Mouse (Mus musculus) hindbrain, postnatal 0 days (tissue): ENCODE results near the gene Lztr1. TPM values are rescaled to one million over a fixed set of nuclear protein-coding genes. Genes with fewer than 3 reads are reported as not detected.
"Not testable (repeated sequence)": the region's sequence is repeated elsewhere in the genome, so short reads cannot be mapped to it uniquely, and the experiment has no call there.

Experiments
- ATAC-seq: fragments of 200-750 bp; cut with Nextera tagmentation; 2 replicates; pipeline ENCODE4 v1.8.0; 2017; ENCODE audit warnings: mild to moderate bottlenecking, moderate TSS enrichment, moderate library complexity
- DNase-seq: peaks from one replicate; pipeline ENCODE4 v3.0.0-alpha.2; 2015; ENCODE audit warnings: low spot score
- H3K27ac ChIP-seq: fragments of 300-500 bp; sonication (generic); 2 replicates; pipeline ENCODE4 v1.5.1; 2014; ENCODE audit warnings: mild to moderate bottlenecking
- H3K27me3 ChIP-seq: fragments of 300-500 bp; sonication (generic); 2 replicates; pipeline ENCODE4 v1.6.1; 2014; ENCODE audit warnings: low read length, mixed read lengths; ENCODE audit not compliant: insufficient read depth
- H3K36me3 ChIP-seq: fragments of 300-500 bp; sonication (generic); 2 replicates; pipeline ENCODE4 v1.6.1; 2014; ENCODE audit warnings: low read length, mixed read lengths; ENCODE audit not compliant: insufficient read depth
- H3K4me1 ChIP-seq: fragments of 300-500 bp; sonication (generic); 2 replicates; pipeline ENCODE4 v1.6.1; 2014; ENCODE audit warnings: antibody characterized with exemption, low read length, mixed read lengths; ENCODE audit not compliant: insufficient read depth
- H3K4me2 ChIP-seq: fragments of 300-500 bp; sonication (generic); 2 replicates; pipeline ENCODE4 v1.6.1; 2014; ENCODE audit warnings: low read depth, mild to moderate bottlenecking, low read length, moderate library complexity, mixed read lengths
- H3K4me3 ChIP-seq: fragments of 300-500 bp; sonication (generic); 2 replicates; pipeline ENCODE4 v1.5.1; 2014; ENCODE audit warnings: low read length
- H3K9ac ChIP-seq: fragments of 300-500 bp; sonication (generic); replicated peaks from 2 replicates; pipeline ENCODE4 v1.6.1; 2014; ENCODE audit warnings: mild to moderate bottlenecking, low read length, moderate library complexity, mixed read lengths
- H3K9me3 ChIP-seq: fragments of 300-500 bp; sonication (generic); 2 replicates; pipeline ENCODE4 v1.6.1; 2016; ENCODE audit warnings: low read length, mixed read lengths
- CTCF ChIP-seq: IDR thresholded peaks from 2 replicates; pipeline ENCODE4 v1.5.1; 2016; ENCODE audit warnings: antibody characterized with exemption, control low read depth, low read depth
- WGBS: fragments of 180-500 bp; shearing (Covaris S2); extraction: QIAGEN DNeasy Blood & Tissue Kit; methylation state at CpG from one replicate; pipeline ENCODE4 v1.1.7; 2014; 5-methylcytosine and 5-hydroxymethylcytosine counted together
- polyA plus RNA-seq: library from polyadenylated mRNA; unstranded; fragments of >200 nt; fragmentation: Nextera tagmentation; extraction: Ambion mirVana; gene quantifications from 2 replicates; pipeline ENCODE4 v1.2.1, GENCODE M21; 2015
- total RNA-seq: library from RNA; depleted of rRNA; stranded (reverse); fragments of >200 nt; gene quantifications from 2 replicates; pipeline ENCODE4 v1.2.3, GENCODE M21; 2014

Gene Lztr1
- total and polyA plus RNA-seq, 2 experiments from 2014 or later: 82.2 to 279 TPM

- peak; percentile 93 for ATAC-seq
- no peak for TF ChIP-seq CTCF
- no peak overlapping the region for H3K9ac ChIP-seq
- H3K27me3 ChIP-seq: no peaks in the 10 kb centered on the region
- peak overlapping the region; percentile 8; the same call in 1 of the 2 replicates for H3K4me2 ChIP-seq
- peaks cover 14% of the 10 kb centered on the region for H3K4me1 ChIP-seq
- 18% methylated on average over 10 of the region's 10 CpGs for WGBS
- H3K27ac ChIP-seq: peak overlapping the region; percentile 45; the same call in 1 of the 2 replicates
- H3K36me3 ChIP-seq: no peaks in the 10 kb centered on the region
- H3K4me3 ChIP-seq: no peak overlapping the region
- no peaks in the 10 kb centered on the region for H3K9me3 ChIP-seq
- peak; percentile 80 for DNase-seq
Observed at GRCm38 (mm10) chr16:17499249-17499883, 9.1 kb upstream of the Lztr1 start.

- 76% methylated on average over 4 of the region's 4 CpGs for WGBS
- no peak for DNase-seq
Observed at GRCm38 (mm10) chr16:17502681-17503080, 5.8 kb upstream of the Lztr1 start.

GRCm38 (mm10) chr16:17507018-17507552, 1.4 kb upstream of the Lztr1 start:
- no peak for ATAC-seq
- WGBS: 85% methylated on average over 5 of the region's 5 CpGs
- no peaks in the 10 kb centered on the region for H3K9me3 ChIP-seq
- no peak overlapping the region for H3K27ac ChIP-seq
- no peaks in the 10 kb centered on the region for H3K27me3 ChIP-seq
- no peaks in the 10 kb centered on the region; the same call in 1 of the 2 replicates for H3K36me3 ChIP-seq
- H3K9ac ChIP-seq: no peak overlapping the region
- DNase-seq: no peak
- H3K4me2 ChIP-seq: no peak overlapping the region
- TF ChIP-seq CTCF: no peak
- no peak overlapping the region for H3K4me3 ChIP-seq
- peaks cover 13% of the 10 kb centered on the region for H3K4me1 ChIP-seq

More at GRCm38 (mm10) chr16:17502681-17503080, 5.8 kb upstream of the Lztr1 start:
- Histone ChIP-seq H3K4me2 (no peak overlapping the region), H3K4me3 (no peak overlapping the region), H3K9ac (no peak overlapping the region), H3K4me1 (0 out of 2 replicates have a peak, but pooled peaks cover 7% of the 10 kb centered on the region), H3K36me3 (no peaks in the 10 kb centered on the region), H3K27me3 (no peaks in the 10 kb centered on the region), H3K27ac (no peak overlapping the region), H3K9me3 (no peaks in the 10 kb centered on the region)
- ATAC-seq: no peak
- no peak for TF ChIP-seq CTCF

- 24% methylated on average over 3 of the region's 3 CpGs for WGBS
Observed at GRCm38 (mm10) chr16:17508031-17508430, 457 bp upstream of the Lztr1 start.

GRCm38 (mm10) chr16:17509240-17509597, 731 bp downstream of the Lztr1 start:
- Histone ChIP-seq H3K27ac (peak overlapping the region; percentile 93), H3K36me3 (peaks cover 17% of the 10 kb centered on the region), H3K27me3 (no peaks in the 10 kb centered on the region), H3K4me3 (peak overlapping the region; percentile 83), H3K9me3 (no peaks in the 10 kb centered on the region), H3K9ac (peak overlapping the region; percentile 85), H3K4me1 (peaks cover 13% of the 10 kb centered on the region), H3K4me2 (peak overlapping the region; percentile 84)
- TF ChIP-seq CTCF: no peak
- 8% methylated on average over 9 of the region's 9 CpGs for WGBS
- DNase-seq (peak; percentile 10), ATAC-seq (no peak)

More at GRCm38 (mm10) chr16:17508031-17508430, 457 bp upstream of the Lztr1 start:
- Histone ChIP-seq H3K9ac (peak overlapping the region; percentile 85), H3K4me2 (peak overlapping the region; percentile 84), H3K27ac (peak overlapping the region; percentile 93), H3K4me1 (peaks cover 13% of the 10 kb centered on the region), H3K4me3 (peak overlapping the region; percentile 83)
- DNase-seq, H3K9me3 ChIP-seq, H3K27me3 ChIP-seq, H3K36me3 ChIP-seq: not testable (repeated sequence)
- TF ChIP-seq CTCF: peak; percentile 42; the same call in 1 of the 2 replicates
- ATAC-seq: peak; percentile 14

- H3K9ac ChIP-seq: no peak overlapping the region; the same call in 1 of the 2 replicates
- H3K4me2 ChIP-seq: peak overlapping the region; percentile 84
- peaks cover 17% of the 10 kb centered on the region for H3K36me3 ChIP-seq
- no peak for TF ChIP-seq CTCF
- DNase-seq: no peak
- no peaks in the 10 kb centered on the region for H3K27me3 ChIP-seq
- H3K4me1 ChIP-seq: peaks cover 13% of the 10 kb centered on the region
- H3K9me3 ChIP-seq: no peaks in the 10 kb centered on the region
- 96% methylated on average over 2 of the region's 2 CpGs for WGBS
- H3K27ac ChIP-seq: no peak overlapping the region
- peak overlapping the region; percentile 83; the same call in 1 of the 2 replicates for H3K4me3 ChIP-seq
- ATAC-seq: no peak
Observed at GRCm38 (mm10) chr16:17510143-17510542, 1.7 kb downstream of the Lztr1 start.

GRCm38 (mm10) chr16:17510686-17511085, 2.2 kb downstream of the Lztr1 start:
- Histone ChIP-seq H3K4me1 (peaks cover 13% of the 10 kb centered on the region), H3K9me3 (no peaks in the 10 kb centered on the region), H3K9ac (0 out of 2 replicates have a peak overlapping the region, but pooled peaks have one; percentile 21), H3K27ac (no peak overlapping the region), H3K27me3 (no peaks in the 10 kb centered on the region), H3K4me2 (no peak overlapping the region), H3K4me3 (no peak overlapping the region), H3K36me3 (peaks cover 17% of the 10 kb centered on the region)
- 81% methylated on average over 2 of the region's 2 CpGs for WGBS
- ATAC-seq: no peak
- DNase-seq: no peak
- no peak for TF ChIP-seq CTCF
